Mouse (Mus musculus) cerebellum, adult 2 months (tissue): ENCODE results near the gene Catsperg2.

Experiments used
- CTCF ChIP-seq: fragments of 200-500 bp; IDR thresholded peaks from 2 replicates; pipeline ENCODE4 v1.5.1; 2011; ENCODE audit warnings: low read depth, mild to moderate bottlenecking, control low read depth, low read length, moderate library complexity, borderline replicate concordance; ENCODE audit not compliant: insufficient read depth
- POLR2A ChIP-seq: fragments of 200-500 bp; IDR thresholded peaks from 2 replicates; pipeline ENCODE4 v1.6.1; 2011; ENCODE audit warnings: low read length, control low read depth, borderline replicate concordance; ENCODE audit not compliant: insufficient read depth

DNA sequence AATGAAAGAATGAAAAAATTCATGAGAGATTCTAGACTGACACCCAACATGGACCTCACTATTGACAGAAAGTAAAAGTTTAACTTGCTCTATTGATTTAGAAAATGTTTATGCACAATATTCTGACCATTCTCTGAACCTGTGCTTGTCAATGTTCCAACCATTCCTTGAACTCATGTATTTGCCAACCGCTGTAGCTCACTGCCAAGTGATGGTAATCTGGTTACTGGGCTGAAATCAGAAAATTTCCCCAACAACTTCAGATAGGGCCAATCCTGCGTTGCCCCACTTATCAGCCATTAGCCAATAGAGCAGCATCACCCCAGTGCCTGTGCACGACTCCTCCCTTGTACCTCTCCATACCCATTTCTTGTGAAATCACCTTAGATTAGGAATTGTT lies 15.4 kb upstream of the Catsperg2 start:
- TF ChIP-seq POLR2A (no peak), CTCF (no peak)
